Mouse (Mus musculus): ENCODE results near the gene Defa2.
"Not testable (repeated sequence)": the region's sequence is repeated elsewhere in the genome, so short reads cannot be mapped to it uniquely, and the experiment has no call there.

The Defa2 gene

GRCm38 (mm10) chr8:21378215-21378614 lies at the start of gene Defa2:
Gene Defa2 (plus strand): TSS chr8:21378515.
- DNase-seq (ENCODE audit: low read depth): not testable (repeated sequence)

GRCm38 (mm10) chr8:21391511-21391910 lies 13.2 kb downstream of the Defa2 start, which contains the start of gene Defa33:
Gene Defa33 (plus strand): TSS chr8:21391811.
- not testable (repeated sequence) for DNase-seq (ENCODE audit: low read depth)

- not testable (repeated sequence) for DNase-seq (ENCODE audit: low read depth)
Observed at GRCm38 (mm10) chr8:21427111-21427510, 48.8 kb downstream of the Defa2 start, which contains the start of gene Defa36. Gene Defa36 (plus strand): TSS chr8:21427411.
